Mouse (Mus musculus) heart, embryonic 10.5 days (tissue): ENCODE data around the gene Atp6v0a1. TPM values are rescaled to one million over a fixed set of nuclear protein-coding genes. Genes with fewer than 3 reads are reported as not detected.

Source experiments
- DNase-seq: peaks from one replicate; pipeline ENCODE4 v3.0.0-alpha.2; 2017; ENCODE audit warnings: low spot score
- H3K27ac ChIP-seq: fragments of 300-500 bp; sonication (generic); 2 replicates; pipeline ENCODE4 v1.5.1; 2016; ENCODE audit warnings: mild to moderate bottlenecking
- H3K27me3 ChIP-seq: fragments of 300-500 bp; sonication (generic); 2 replicates; pipeline ENCODE4 v1.6.1; 2016; ENCODE audit warnings: mild to moderate bottlenecking; ENCODE audit not compliant: poor library complexity, insufficient read depth, severe bottlenecking
- H3K36me3 ChIP-seq: fragments of 300-500 bp; sonication (generic); 2 replicates; pipeline ENCODE4 v1.6.1; 2016; ENCODE audit warnings: mild to moderate bottlenecking, moderate library complexity
- H3K4me1 ChIP-seq: fragments of 300-500 bp; sonication (generic); 2 replicates; pipeline ENCODE4 v1.6.1; 2016; ENCODE audit warnings: mild to moderate bottlenecking
- H3K4me3 ChIP-seq: fragments of 300-500 bp; sonication (generic); 2 replicates; pipeline ENCODE4 v1.5.1; 2016; ENCODE audit warnings: mild to moderate bottlenecking, moderate library complexity
- H3K9me3 ChIP-seq: fragments of 300-500 bp; sonication (generic); 2 replicates; pipeline ENCODE4 v1.6.1; 2016; ENCODE audit warnings: mild to moderate bottlenecking, moderate library complexity
- WGBS: fragments of 180-500 bp; shearing (Covaris S2); methylation state at CpG from one replicate; pipeline ENCODE4 v1.1.7; 2016; 5-methylcytosine and 5-hydroxymethylcytosine counted together
- polyA plus RNA-seq: library from polyadenylated mRNA; unstranded; fragments of >200 nt; fragmentation: Nextera tagmentation; extraction: Ambion mirVana; gene quantifications from 2 replicates; pipeline ENCODE4 v1.2.1, GENCODE M21; 2016

Gene Atp6v0a1
- polyA plus RNA-seq: 54.4 and 66.3 TPM in 2 replicates

DNA sequence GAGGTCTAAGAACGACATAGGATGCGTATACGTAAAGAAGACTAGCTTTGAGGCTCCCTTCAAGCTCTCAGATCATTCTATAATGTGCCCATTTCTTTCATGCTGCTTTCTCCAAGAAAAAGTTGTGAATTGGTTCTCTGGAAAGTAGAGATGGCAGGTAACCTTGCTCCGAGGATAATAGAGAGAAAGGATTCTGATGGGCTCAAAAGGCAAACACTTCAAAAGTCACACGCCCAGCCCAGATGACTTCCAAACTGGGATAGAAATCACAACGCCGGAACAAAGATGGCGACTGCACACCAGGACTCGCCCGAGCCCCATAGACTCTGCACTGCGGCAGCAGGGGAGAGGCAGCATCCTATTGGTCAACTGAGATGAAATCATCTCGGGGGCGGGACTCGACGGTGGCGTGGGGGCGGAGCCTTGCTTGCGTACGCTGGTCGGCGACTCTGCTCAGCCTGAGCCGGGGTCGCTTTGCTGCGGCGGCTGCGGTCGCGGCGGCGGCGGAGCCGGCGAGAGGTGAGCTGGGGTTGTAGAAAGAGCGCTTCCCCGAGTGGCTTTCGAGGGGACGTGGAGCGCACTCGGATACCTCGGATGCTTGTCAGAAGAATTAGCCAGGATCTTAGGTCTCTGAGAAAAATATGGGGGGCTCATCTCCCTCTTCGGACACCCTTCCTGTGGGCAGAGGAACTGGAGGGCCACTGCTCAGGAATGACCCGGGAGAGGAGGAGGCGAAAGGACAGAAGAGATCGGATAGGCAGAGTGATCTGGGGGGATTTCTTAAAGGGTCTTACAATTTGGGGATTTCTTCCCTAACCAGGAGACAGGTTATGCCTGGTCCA, at the start of gene Atp6v0a1:
Gene Atp6v0a1 (plus strand): TSS at position 407 of the 842 bp plus-strand sequence.
- peak; percentile 98 for DNase-seq
- Histone ChIP-seq H3K4me3 (peak within 1 kb of the TSS; percentile 79), H3K27ac (peak within 1 kb of the TSS; percentile 93), H3K27me3 (peaks cover 4% of the 10 kb centered on the region; the same call in 1 of the 2 replicates), H3K4me1 (peaks cover 18% of the 10 kb centered on the region), H3K36me3 (peaks cover 19% of the 10 kb centered on the region), H3K9me3 (no peaks in the 10 kb centered on the region)
- 2% methylated on average over 44 of the region's 44 CpGs for WGBS

DNA sequence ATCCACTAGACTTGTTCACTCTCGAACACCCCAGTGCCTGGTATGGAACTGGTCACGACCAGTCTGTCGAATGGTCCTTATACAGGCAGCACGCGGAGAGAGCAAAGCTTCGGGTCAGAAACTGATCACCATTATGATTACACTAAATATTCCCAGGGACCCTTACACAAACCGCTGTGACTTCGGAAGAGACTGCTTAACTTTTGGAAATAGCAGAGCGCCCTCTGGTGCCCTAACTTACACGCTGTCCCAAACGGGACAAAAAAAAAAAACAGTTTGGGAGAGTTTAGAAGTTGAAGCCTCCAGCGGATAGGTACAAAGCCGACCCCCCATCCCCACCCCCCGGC, 49.8 kb upstream of the Atp6v0a1 start:
- H3K27ac ChIP-seq: no peak overlapping the region
- peaks cover 24% of the 10 kb centered on the region for H3K27me3 ChIP-seq
- H3K9me3 ChIP-seq: no peaks in the 10 kb centered on the region
- peak overlapping the region; percentile 46 for H3K4me3 ChIP-seq
- peaks cover 59% of the 10 kb centered on the region for H3K4me1 ChIP-seq
- H3K36me3 ChIP-seq: peaks cover 52% of the 10 kb centered on the region
- WGBS: 5% methylated on average over 14 of the region's 14 CpGs
- DNase-seq: no peak

DNA sequence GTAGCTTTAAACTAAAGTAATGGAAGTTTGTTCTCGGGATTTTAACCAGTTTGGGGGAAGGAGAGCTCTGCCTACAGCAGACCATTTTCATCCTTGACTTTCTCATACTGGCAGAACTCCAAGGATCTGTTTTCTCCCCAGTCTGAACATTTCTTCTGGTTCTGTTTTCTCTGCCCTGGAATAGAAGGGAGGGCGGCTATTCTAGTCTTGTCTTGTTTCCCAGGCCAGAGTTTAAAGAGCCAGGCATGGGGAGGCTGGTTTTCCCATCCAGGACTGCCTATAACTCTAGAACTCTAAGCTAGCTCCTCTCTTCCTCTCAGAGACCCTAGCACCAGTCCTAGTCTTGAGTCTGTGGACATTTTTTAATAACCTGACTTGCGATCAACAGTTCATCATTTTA, 49.4 kb upstream of the Atp6v0a1 start:
- Histone ChIP-seq H3K4me1 (peaks cover 63% of the 10 kb centered on the region), H3K27ac (no peak overlapping the region), H3K36me3 (peaks cover 56% of the 10 kb centered on the region), H3K9me3 (no peaks in the 10 kb centered on the region), H3K27me3 (peaks cover 27% of the 10 kb centered on the region), H3K4me3 (no peak overlapping the region)
- WGBS: 29% methylated on average over 3 of the region's 3 CpGs
- no peak for DNase-seq

DNA sequence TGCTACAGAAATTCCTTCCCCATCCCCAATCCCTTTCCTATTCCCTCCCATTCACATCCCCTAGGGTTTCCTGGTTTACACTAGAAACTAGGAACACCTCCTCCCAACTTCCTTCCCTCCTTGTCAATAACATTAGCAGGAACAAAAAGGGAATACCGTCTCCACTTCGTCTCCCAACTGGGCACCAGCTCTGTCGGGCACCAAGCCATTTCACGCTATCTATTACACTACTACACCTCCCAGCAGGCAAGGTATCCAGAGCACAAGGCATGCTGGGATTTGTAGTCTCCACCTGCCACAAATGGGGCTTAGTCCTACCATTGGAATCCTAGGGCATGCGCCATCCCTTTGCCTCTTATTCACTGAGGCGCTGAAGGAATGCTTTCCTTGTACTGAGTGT, 48.7 kb upstream of the Atp6v0a1 start:
- Histone ChIP-seq H3K27ac (no peak overlapping the region), H3K4me1 (peaks cover 70% of the 10 kb centered on the region), H3K9me3 (no peaks in the 10 kb centered on the region), H3K27me3 (peaks cover 32% of the 10 kb centered on the region), H3K36me3 (peaks cover 62% of the 10 kb centered on the region), H3K4me3 (no peak overlapping the region)
- 11% methylated on average over 6 of the region's 6 CpGs for WGBS
- no peak for DNase-seq

DNA sequence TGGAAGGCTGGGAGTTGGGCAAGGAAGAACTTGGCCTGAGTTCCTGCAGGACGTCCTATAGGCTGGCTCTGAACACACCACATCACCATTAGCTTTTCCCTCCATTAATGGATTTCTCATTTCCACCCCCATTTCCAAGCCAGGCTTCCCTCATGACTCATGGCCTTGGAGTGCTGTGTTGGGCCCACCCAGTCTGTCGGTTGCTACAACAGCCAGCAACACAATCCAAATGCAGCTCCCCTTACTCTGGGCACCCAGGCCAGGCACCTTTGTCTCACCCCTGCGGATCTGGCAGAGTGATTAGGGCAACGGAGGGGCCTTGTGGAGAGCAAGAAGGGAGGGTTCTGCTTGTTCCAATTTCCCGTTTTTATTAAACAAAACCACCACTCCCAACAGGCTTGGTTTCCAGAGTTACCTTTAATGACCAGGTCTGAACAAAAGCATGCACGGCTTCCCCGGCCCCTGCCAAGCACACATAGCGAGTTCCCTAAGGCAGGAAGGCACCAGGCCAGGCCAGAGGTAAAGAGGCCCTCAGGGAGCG, 46.8 kb upstream of the Atp6v0a1 start:
- H3K36me3 ChIP-seq: peaks cover 55% of the 10 kb centered on the region
- 60% methylated on average over 9 of the region's 9 CpGs for WGBS
- H3K9me3 ChIP-seq: no peaks in the 10 kb centered on the region
- H3K27me3 ChIP-seq: peaks cover 33% of the 10 kb centered on the region
- no peak overlapping the region for H3K4me3 ChIP-seq
- peak overlapping the region; percentile 53 for H3K27ac ChIP-seq
- H3K4me1 ChIP-seq: peaks cover 89% of the 10 kb centered on the region
- no peak for DNase-seq

DNA sequence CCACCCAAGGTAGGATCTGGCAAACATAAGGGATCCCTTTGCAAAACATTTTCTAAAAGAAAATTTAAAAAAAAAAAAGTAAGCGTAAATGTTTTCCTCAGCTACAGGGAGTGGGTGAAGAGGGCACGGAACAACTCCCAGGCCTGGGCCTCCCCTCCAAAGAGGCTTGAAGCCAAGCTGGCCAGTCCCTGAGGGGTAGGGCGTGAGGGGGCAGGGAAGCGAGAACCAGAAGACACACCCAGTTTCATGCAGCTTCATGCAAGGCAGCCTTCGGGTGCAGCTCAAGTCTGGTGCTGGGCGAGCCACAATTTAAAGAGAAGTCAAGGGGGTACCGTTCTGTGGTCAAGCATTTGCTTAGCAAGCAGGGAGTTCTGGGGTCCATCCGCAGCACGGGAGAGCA, 45.6 kb upstream of the Atp6v0a1 start:
- Histone ChIP-seq H3K4me3 (no peak overlapping the region), H3K27me3 (peaks cover 33% of the 10 kb centered on the region), H3K9me3 (no peaks in the 10 kb centered on the region), H3K4me1 (peaks cover 92% of the 10 kb centered on the region), H3K27ac (peak overlapping the region; percentile 24; the same call in 1 of the 2 replicates), H3K36me3 (peaks cover 43% of the 10 kb centered on the region)
- WGBS: 77% methylated on average over 9 of the region's 9 CpGs
- no peak for DNase-seq

DNA sequence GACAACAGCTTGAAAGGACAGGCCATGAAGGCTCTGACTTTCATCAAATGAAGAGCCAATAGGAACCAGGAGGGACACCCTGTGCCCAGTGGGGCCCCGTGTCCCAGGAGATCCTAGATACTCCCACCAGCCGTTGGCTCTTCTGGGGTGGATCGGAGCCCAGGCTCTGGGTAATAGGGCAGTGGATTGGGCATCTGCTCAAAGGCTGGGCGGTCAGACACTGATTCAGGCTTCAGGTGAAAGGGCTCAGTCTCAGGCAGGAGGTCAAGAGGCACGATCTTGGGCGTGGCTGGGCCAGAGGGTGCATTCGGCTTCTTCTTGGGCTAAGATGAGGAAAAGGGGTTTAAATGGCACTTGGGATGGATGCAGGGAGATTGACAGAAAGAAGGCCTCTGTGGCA, 45.1 kb upstream of the Atp6v0a1 start:
- Histone ChIP-seq H3K27me3 (peaks cover 33% of the 10 kb centered on the region), H3K36me3 (peaks cover 38% of the 10 kb centered on the region), H3K27ac (no peak overlapping the region), H3K4me3 (no peak overlapping the region), H3K9me3 (no peaks in the 10 kb centered on the region), H3K4me1 (peaks cover 91% of the 10 kb centered on the region)
- no peak for DNase-seq
- 84% methylated on average over 7 of the region's 7 CpGs for WGBS

DNA sequence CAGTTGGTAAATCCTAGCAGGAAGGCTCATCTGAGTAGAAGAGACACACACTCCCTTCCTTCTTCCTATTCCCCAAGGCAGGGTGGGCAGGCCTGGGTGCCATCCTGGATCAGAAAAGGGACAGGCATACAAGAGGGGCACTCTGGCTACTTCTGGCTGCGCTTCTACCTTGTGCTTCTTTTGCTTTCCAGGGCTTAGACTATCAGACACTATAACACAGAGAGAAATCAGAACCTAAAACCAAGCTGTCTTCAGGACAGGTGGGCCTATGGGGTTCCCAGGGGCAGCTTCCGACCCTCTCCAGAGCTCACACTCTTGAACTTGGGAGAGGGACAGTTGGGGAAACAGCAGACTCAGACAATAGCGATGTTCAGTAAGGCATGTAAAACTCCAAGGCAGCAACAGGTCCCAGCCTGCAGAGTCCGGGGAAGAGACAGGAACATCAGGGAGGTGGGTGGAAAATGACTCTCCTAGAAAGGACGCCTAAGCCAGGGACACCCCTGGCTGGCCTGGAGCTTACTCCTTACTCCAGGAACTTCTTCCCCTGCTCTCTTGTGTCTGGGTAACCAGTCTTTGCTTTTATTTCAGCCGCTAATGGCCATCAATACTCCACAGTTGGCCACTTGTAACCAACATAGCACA, 44.2 kb upstream of the Atp6v0a1 start:
- no peak for DNase-seq
- H3K9me3 ChIP-seq: no peaks in the 10 kb centered on the region
- H3K27me3 ChIP-seq: peaks cover 39% of the 10 kb centered on the region
- H3K4me1 ChIP-seq: peaks cover 91% of the 10 kb centered on the region
- peaks cover 37% of the 10 kb centered on the region for H3K36me3 ChIP-seq
- peak overlapping the region; percentile 95 for H3K27ac ChIP-seq
- H3K4me3 ChIP-seq: peak overlapping the region; percentile 5; the same call in 1 of the 2 replicates
- WGBS: 78% methylated on average over 6 of the region's 6 CpGs

DNA sequence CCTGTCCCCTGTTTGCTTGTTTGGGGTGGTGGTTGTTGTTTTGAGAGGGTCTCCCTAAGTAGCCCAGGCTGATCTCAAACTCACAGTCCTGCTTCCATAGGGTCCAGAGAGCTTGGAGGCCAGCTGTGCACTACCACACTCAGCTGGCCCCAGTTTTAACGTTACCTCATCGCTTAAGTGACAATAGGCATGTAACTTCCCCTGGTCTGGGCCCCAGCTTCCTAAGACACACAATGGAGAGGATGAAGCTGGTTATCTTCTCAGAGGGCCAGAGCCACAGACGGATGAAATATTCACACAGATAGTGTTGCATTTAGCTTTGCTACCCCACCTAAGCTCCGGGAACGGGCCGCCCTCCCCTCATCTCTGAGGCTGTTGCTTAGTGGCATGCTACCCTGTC, 43.5 kb upstream of the Atp6v0a1 start:
- 47% methylated on average over 6 of the region's 6 CpGs for WGBS

DNA sequence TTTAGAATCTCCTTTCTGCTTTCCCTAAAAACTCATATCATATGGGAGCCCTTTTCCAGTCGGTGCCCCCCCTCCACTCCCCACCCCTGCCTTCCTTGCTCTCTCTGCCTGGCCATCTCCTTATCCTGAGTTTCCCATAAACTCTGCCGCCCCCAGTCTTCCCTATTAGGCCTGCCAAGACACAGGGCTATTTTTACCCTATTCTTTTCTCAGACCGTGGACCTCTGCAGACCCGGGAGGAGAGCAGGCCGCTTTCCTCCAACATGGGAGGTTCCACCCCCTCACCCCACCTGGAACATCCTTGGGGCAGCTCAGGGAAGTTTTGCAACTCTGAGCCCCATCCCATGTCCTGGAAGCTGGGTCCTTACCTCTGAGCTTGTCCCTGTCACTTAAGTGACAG, 41.9 kb upstream of the Atp6v0a1 start:
- Histone ChIP-seq H3K4me3 (peak overlapping the region; percentile 82), H3K27ac (peak overlapping the region; percentile 95), H3K27me3 (peaks cover 62% of the 10 kb centered on the region), H3K9me3 (no peaks in the 10 kb centered on the region), H3K4me1 (peaks cover 91% of the 10 kb centered on the region), H3K36me3 (peaks cover 34% of the 10 kb centered on the region)
- no peak for DNase-seq
- 25% methylated on average over 5 of the region's 5 CpGs for WGBS

More for the DNA sequence above, 43.5 kb upstream of the Atp6v0a1 start:
- H3K36me3 ChIP-seq: peaks cover 37% of the 10 kb centered on the region
- H3K4me1 ChIP-seq: peaks cover 90% of the 10 kb centered on the region
- peak overlapping the region; percentile 82; the same call in 1 of the 2 replicates for H3K4me3 ChIP-seq
- peak overlapping the region; percentile 95 for H3K27ac ChIP-seq
- no peaks in the 10 kb centered on the region for H3K9me3 ChIP-seq
- no peak for DNase-seq
- H3K27me3 ChIP-seq: peaks cover 46% of the 10 kb centered on the region

DNA sequence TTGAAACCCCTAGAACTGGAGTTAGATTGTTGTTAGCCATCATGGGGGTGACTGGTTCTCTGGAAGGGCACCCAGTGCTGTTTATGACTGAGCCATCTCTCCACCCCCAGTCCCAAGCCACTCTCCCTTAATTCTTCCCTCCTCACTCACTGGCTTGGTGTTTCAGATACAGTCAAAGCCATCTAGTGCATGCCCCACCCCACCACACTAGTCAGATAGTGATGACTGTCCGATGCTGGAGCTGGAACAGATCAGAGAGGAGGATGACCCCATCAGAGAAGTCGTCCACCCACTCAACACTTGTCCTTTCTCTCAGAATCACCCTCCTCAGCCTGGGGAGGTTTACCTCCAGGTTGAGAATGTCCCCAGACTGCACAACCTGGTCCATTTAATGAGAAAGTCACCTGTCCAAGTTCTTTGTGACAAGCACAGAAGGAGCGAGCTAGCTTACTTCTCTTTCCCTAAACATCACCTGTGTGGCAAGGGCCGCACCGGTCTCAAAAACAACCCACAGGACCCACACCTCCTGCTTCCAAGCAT, 41.3 kb upstream of the Atp6v0a1 start:
- no peak for DNase-seq
- peaks cover 29% of the 10 kb centered on the region for H3K36me3 ChIP-seq
- H3K4me1 ChIP-seq: peaks cover 85% of the 10 kb centered on the region
- peak overlapping the region; percentile 82 for H3K4me3 ChIP-seq
- no peaks in the 10 kb centered on the region for H3K9me3 ChIP-seq
- 69% methylated on average over 5 of the region's 5 CpGs for WGBS
- H3K27ac ChIP-seq: peak overlapping the region; percentile 95
- peaks cover 67% of the 10 kb centered on the region for H3K27me3 ChIP-seq

DNA sequence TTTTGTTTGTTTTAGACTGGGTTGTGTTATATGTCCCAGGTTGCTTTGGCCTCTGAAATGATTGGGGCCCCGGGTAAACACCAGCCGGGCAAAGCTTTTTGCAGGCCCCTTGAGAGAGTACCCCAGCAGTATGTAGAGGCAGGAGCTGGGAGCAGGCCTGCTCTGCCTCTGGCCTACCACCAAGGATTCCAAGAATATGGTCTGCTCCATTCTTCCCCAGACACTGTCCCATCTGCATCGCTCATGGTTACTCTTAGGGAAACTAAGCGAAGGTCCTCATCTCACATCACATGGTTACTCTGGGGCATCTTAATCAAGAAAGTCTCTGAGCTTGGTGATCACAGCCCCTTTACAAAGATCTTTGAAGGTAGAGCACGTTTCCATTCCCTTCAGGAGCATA, 40.8 kb upstream of the Atp6v0a1 start:
- 69% methylated on average over 5 of the region's 5 CpGs for WGBS
- H3K9me3 ChIP-seq: no peaks in the 10 kb centered on the region
- peak overlapping the region; percentile 95 for H3K27ac ChIP-seq
- H3K4me1 ChIP-seq: peaks cover 80% of the 10 kb centered on the region
- peak overlapping the region; percentile 82 for H3K4me3 ChIP-seq
- no peak for DNase-seq
- H3K36me3 ChIP-seq: peaks cover 29% of the 10 kb centered on the region
- peaks cover 73% of the 10 kb centered on the region for H3K27me3 ChIP-seq
